Mouse (Mus musculus): Measurements from ENCODE around the gene Fsip1. TPM values are rescaled to one million over a fixed set of nuclear protein-coding genes. Genes with fewer than 3 reads are reported as not detected.

Fsip1 gene
- polyA plus RNA-seq, 1 experiment from 2014 or later, result 4.1 TPM

- 0 out of 2 replicates have a peak, but pooled peaks cover 4% of the 10 kb centered on the region for H3K9me3 ChIP-seq (ENCODE audit: control insufficient read depth, low read length)
- H3K27me3 ChIP-seq (replicated peaks; ENCODE audit: control insufficient read depth, insufficient read depth, low read length), result no peaks in the 10 kb centered on the region
- no peak overlapping the region for H3K27ac ChIP-seq (ENCODE audit: low read depth, low read length)
- 87% methylated on average over 10 of the region's 10 CpGs for WGBS
- H3K4me2 ChIP-seq (ENCODE audit: low read length), result no peak overlapping the region
- H3K9ac ChIP-seq (ENCODE audit: low read depth, low read length), result no peak overlapping the region
- ATAC-seq, result no peak
- no peaks in the 10 kb centered on the region for H3K36me3 ChIP-seq (ENCODE audit: control insufficient read depth, insufficient read depth, low read length)
- no peak overlapping the region for H3K4me3 ChIP-seq (ENCODE audit: low read length)
- no peaks in the 10 kb centered on the region for H3K4me1 ChIP-seq (ENCODE audit: control insufficient read depth, insufficient read depth, low read depth, low read length)
Observed at GRCm38 (mm10) chr2:118174558-118175383, 82.0 kb downstream of the Fsip1 start.

DNA sequence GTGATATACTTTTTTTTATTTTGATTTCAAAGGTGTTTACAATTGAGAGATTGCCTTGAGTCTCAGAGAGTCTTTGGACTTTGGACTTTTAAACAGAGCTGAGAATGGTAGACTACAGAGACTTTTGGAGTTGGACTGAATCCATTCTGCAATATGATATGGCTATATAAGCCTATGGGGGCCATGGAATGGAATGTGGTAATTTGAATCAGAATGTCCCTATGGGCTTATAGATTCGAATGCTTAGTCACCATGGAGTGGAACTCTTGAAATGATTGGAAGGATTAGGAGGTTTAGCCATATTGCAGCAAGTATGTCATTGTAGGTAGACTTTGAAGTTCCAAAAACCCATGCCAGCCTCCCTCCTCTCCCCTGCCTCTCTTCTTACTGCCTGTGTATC is 88.5 kb downstream of the Fsip1 start:
- H3K4me3 ChIP-seq (ENCODE audit: low read length), result no peak overlapping the region
- H3K9me3 ChIP-seq (ENCODE audit: control insufficient read depth, low read length), result 0 out of 2 replicates have a peak, but pooled peaks cover 4% of the 10 kb centered on the region
- H3K27me3 ChIP-seq (replicated peaks; ENCODE audit: control insufficient read depth, insufficient read depth, low read length), result no peaks in the 10 kb centered on the region
- no peaks in the 10 kb centered on the region for H3K4me1 ChIP-seq (ENCODE audit: control insufficient read depth, insufficient read depth, low read depth, low read length)
- H3K9ac ChIP-seq (ENCODE audit: low read depth, low read length), result no peak overlapping the region
- no peak overlapping the region for H3K27ac ChIP-seq (ENCODE audit: low read depth, low read length)
- 72% methylated on average over 1 of the region's 1 CpGs for WGBS
- no peaks in the 10 kb centered on the region for H3K36me3 ChIP-seq (ENCODE audit: control insufficient read depth, insufficient read depth, low read length)
- no peak overlapping the region for H3K4me2 ChIP-seq (ENCODE audit: low read length)
- no peak for ATAC-seq

GRCm38 (mm10) chr2:118167731-118168130 is 89.0 kb downstream of the Fsip1 start:
- H3K4me3 ChIP-seq (ENCODE audit: low read length), result no peak overlapping the region
- H3K36me3 ChIP-seq (ENCODE audit: control insufficient read depth, insufficient read depth, low read length), result no peaks in the 10 kb centered on the region
- no peak overlapping the region for H3K27ac ChIP-seq (ENCODE audit: low read depth, low read length)
- no peaks in the 10 kb centered on the region for H3K27me3 ChIP-seq (replicated peaks; ENCODE audit: control insufficient read depth, insufficient read depth, low read length)
- 43% methylated on average over 4 of the region's 4 CpGs for WGBS
- H3K4me2 ChIP-seq (ENCODE audit: low read length), result no peak overlapping the region
- peak; percentile 76 for ATAC-seq
- no peaks in the 10 kb centered on the region for H3K4me1 ChIP-seq (ENCODE audit: control insufficient read depth, insufficient read depth, low read depth, low read length)
- H3K9ac ChIP-seq (ENCODE audit: low read depth, low read length), result no peak overlapping the region
- 0 out of 2 replicates have a peak, but pooled peaks cover 4% of the 10 kb centered on the region for H3K9me3 ChIP-seq (ENCODE audit: control insufficient read depth, low read length)

DNA sequence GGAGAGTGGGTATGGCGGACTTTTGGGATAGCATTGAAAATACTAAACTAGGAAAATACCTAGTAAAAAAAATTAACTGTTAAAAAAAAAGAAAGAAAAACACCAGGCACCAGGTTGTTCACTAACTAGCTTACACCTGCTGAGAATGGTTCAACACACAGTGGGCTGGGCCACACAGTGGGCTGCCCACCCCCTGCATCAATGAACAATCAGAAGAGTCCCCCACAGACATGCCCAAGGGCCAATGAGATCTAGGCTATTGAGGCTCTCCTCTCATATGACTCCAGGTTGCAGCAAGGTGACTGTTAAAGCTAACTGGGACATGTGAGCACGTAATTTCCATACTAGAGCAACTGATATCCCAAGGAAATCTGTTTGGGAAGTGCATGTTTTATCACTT is 91.1 kb downstream of the Fsip1 start:
- WGBS, result 88% methylated on average over 2 of the region's 2 CpGs
- Histone ChIP-seq H3K27ac (ENCODE audit: low read depth, low read length) (no peak overlapping the region), H3K27me3 (replicated peaks; ENCODE audit: control insufficient read depth, insufficient read depth, low read length) (no peaks in the 10 kb centered on the region), H3K4me1 (ENCODE audit: control insufficient read depth, insufficient read depth, low read depth, low read length) (no peaks in the 10 kb centered on the region), H3K4me2 (ENCODE audit: low read length) (no peak overlapping the region), H3K4me3 (ENCODE audit: low read length) (no peak overlapping the region), H3K36me3 (ENCODE audit: control insufficient read depth, insufficient read depth, low read length) (no peaks in the 10 kb centered on the region), H3K9me3 (ENCODE audit: control insufficient read depth, low read length) (0 out of 2 replicates have a peak, but pooled peaks cover 4% of the 10 kb centered on the region), H3K9ac (ENCODE audit: low read depth, low read length) (no peak overlapping the region)
- no peak for ATAC-seq

DNA sequence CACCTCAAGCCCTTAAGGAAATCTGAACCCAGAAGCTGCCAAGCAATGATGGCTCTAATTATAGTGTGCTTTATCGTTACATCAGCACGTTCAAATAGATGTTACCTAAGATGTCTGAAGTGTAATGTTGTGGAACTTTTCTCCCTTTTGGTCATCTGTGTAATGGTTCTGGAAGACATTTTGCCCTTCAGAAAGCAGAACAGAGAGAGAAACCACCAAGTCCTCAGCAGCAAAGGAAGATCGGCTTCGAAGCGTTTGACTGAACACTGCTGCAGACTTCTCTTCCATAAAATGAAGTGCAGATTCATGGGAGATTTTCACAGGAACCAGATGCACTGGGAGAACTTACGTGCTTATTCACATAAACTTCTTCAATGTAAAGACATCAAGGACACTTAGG is 92.6 kb downstream of the Fsip1 start:
- Histone ChIP-seq H3K4me3 (ENCODE audit: low read length) (no peak overlapping the region), H3K9me3 (ENCODE audit: control insufficient read depth, low read length) (no peaks in the 10 kb centered on the region), H3K36me3 (ENCODE audit: control insufficient read depth, insufficient read depth, low read length) (no peaks in the 10 kb centered on the region), H3K4me2 (ENCODE audit: low read length) (no peak overlapping the region), H3K4me1 (ENCODE audit: control insufficient read depth, insufficient read depth, low read depth, low read length) (no peaks in the 10 kb centered on the region), H3K27me3 (replicated peaks; ENCODE audit: control insufficient read depth, insufficient read depth, low read length) (no peaks in the 10 kb centered on the region), H3K27ac (ENCODE audit: low read depth, low read length) (no peak overlapping the region), H3K9ac (ENCODE audit: low read depth, low read length) (no peak overlapping the region)
- ATAC-seq, result no peak
- 88% methylated on average over 6 of the region's 6 CpGs for WGBS

DNA sequence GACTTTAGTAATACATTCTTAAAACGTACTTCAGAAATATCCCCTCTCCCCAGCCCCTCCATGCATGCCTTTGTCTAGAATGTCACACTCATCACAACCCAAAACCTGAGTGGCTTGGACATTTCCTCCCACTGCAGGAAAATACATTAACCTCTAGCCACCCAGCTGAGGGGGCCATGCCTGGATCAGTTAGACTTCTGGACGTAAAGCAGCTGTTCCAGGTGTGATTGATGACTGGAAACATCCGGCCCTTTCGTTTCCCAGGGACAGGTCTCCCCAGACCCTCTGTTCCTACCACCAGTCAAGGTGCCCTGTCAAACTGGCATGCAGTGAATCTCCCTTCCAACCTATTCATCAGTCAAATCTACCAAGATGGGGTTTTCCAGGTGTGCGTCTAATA is 94.3 kb downstream of the Fsip1 start:
- no peak for ATAC-seq

GRCm38 (mm10) chr2:118160991-118161390 is 95.8 kb downstream of the Fsip1 start:
- 52% methylated on average over 2 of the region's 2 CpGs for WGBS
- no peak for ATAC-seq
- H3K27ac ChIP-seq (ENCODE audit: low read depth, low read length), result no peak overlapping the region

More for the DNA sequence above, 94.3 kb downstream of the Fsip1 start:
- H3K4me1 ChIP-seq (ENCODE audit: control insufficient read depth, insufficient read depth, low read depth, low read length), result no peaks in the 10 kb centered on the region
- no peak overlapping the region for H3K4me2 ChIP-seq (ENCODE audit: low read length)
- no peaks in the 10 kb centered on the region for H3K36me3 ChIP-seq (ENCODE audit: control insufficient read depth, insufficient read depth, low read length)
- H3K27me3 ChIP-seq (replicated peaks; ENCODE audit: control insufficient read depth, insufficient read depth, low read length), result no peaks in the 10 kb centered on the region
- H3K27ac ChIP-seq (ENCODE audit: low read depth, low read length), result no peak overlapping the region
- WGBS, result 66% methylated on average over 5 of the region's 5 CpGs
- H3K4me3 ChIP-seq (ENCODE audit: low read length), result no peak overlapping the region
- no peaks in the 10 kb centered on the region for H3K9me3 ChIP-seq (ENCODE audit: control insufficient read depth, low read length)
- H3K9ac ChIP-seq (ENCODE audit: low read depth, low read length), result no peak overlapping the region

GRCm38 (mm10) chr2:118160547-118160946 is 96.2 kb downstream of the Fsip1 start:
- Histone ChIP-seq H3K9me3 (ENCODE audit: control insufficient read depth, low read length) (no peaks in the 10 kb centered on the region), H3K4me3 (ENCODE audit: low read length) (no peak overlapping the region), H3K36me3 (ENCODE audit: control insufficient read depth, insufficient read depth, low read length) (no peaks in the 10 kb centered on the region), H3K27me3 (replicated peaks; ENCODE audit: control insufficient read depth, insufficient read depth, low read length) (no peaks in the 10 kb centered on the region), H3K27ac (ENCODE audit: low read depth, low read length) (no peak overlapping the region), H3K4me1 (ENCODE audit: control insufficient read depth, insufficient read depth, low read depth, low read length) (no peaks in the 10 kb centered on the region), H3K4me2 (ENCODE audit: low read length) (no peak overlapping the region), H3K9ac (ENCODE audit: low read depth, low read length) (no peak overlapping the region)
- ATAC-seq, result no peak
- WGBS, result 13% methylated on average over 6 of the region's 6 CpGs

More at GRCm38 (mm10) chr2:118160991-118161390, 95.8 kb downstream of the Fsip1 start:
- no peaks in the 10 kb centered on the region for H3K9me3 ChIP-seq (ENCODE audit: control insufficient read depth, low read length)
- no peaks in the 10 kb centered on the region for H3K27me3 ChIP-seq (replicated peaks; ENCODE audit: control insufficient read depth, insufficient read depth, low read length)
- H3K36me3 ChIP-seq (ENCODE audit: control insufficient read depth, insufficient read depth, low read length), result no peaks in the 10 kb centered on the region
- H3K4me3 ChIP-seq (ENCODE audit: low read length), result no peak overlapping the region
- H3K9ac ChIP-seq (ENCODE audit: low read depth, low read length), result no peak overlapping the region
- no peak overlapping the region for H3K4me2 ChIP-seq (ENCODE audit: low read length)
- H3K4me1 ChIP-seq (ENCODE audit: control insufficient read depth, insufficient read depth, low read depth, low read length), result no peaks in the 10 kb centered on the region

DNA sequence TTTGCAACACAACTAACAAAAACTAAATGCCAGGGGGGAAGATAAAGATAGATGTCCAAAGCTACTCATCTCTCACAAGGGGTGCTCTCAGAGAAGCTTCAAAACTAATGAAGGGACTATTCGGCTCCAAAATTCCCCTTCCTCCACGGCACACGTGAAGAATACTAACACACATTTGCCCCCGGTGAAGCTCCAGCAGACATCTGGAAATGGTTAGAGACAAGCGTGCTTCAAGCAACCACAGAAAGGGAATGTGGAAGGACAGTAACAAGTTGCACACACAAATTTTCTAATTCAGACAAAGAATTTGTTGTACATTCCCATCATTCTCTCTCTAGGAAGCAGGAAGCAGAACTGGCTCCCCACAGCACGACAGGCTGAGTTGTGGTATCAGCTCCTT is 97.6 kb downstream of the Fsip1 start:
- Histone ChIP-seq H3K9ac (ENCODE audit: low read depth, low read length) (no peak overlapping the region), H3K36me3 (ENCODE audit: control insufficient read depth, insufficient read depth, low read length) (no peaks in the 10 kb centered on the region), H3K27me3 (replicated peaks; ENCODE audit: control insufficient read depth, insufficient read depth, low read length) (no peaks in the 10 kb centered on the region), H3K4me3 (ENCODE audit: low read length) (no peak overlapping the region), H3K4me2 (ENCODE audit: low read length) (no peak overlapping the region), H3K27ac (ENCODE audit: low read depth, low read length) (no peak overlapping the region), H3K9me3 (ENCODE audit: control insufficient read depth, low read length) (no peaks in the 10 kb centered on the region), H3K4me1 (ENCODE audit: control insufficient read depth, insufficient read depth, low read depth, low read length) (no peaks in the 10 kb centered on the region)
- WGBS, result 62% methylated on average over 6 of the region's 6 CpGs
- ATAC-seq, result no peak
